Mouse (Mus musculus): ENCODE measurements around the gene Csrp1. TPM values are rescaled to one million over a fixed set of nuclear protein-coding genes. Genes with fewer than 3 reads are reported as not detected.

Csrp1 gene
- 43.2 and 52.1 TPM in 2 replicates for total RNA-seq (2021)
- long read RNA-seq, transcript Csrp1-201 (6 exons, 1,823 nt), result major isoform, 39 of 47 reads
- long read RNA-seq, partial matches to known transcripts, result 2 of 47 reads
- long read RNA-seq, other reads (novel, unspliced or antisense), result 6 of 47 reads

GRCm38 (mm10) chr1:135719983-135720382 lies at the start of gene Csrp1:
Gene Csrp1, plus strand, starts transcription at chr1:135720061.
- DNase-seq, result no peak

GRCm38 (mm10) chr1:135670397-135671130 lies 49.3 kb upstream of the Csrp1 start:
- peak; percentile 82 for DNase-seq

GRCm38 (mm10) chr1:135671406-135671805 lies 48.5 kb upstream of the Csrp1 start:
- DNase-seq, result no peak

GRCm38 (mm10) chr1:135671956-135672355 lies 47.9 kb upstream of the Csrp1 start:
- DNase-seq, result no peak

- no peak for DNase-seq
These were observed 47.5 kb upstream of the Csrp1 start for GRCm38 (mm10) chr1:135672374-135672773.

GRCm38 (mm10) chr1:135673423-135673822 lies 46.4 kb upstream of the Csrp1 start:
- no peak for DNase-seq

- DNase-seq, result no peak
These were observed 44.3 kb upstream of the Csrp1 start for GRCm38 (mm10) chr1:135675449-135676129.

GRCm38 (mm10) chr1:135676247-135676646 lies 43.6 kb upstream of the Csrp1 start:
- DNase-seq, result no peak

GRCm38 (mm10) chr1:135676938-135677682 lies 42.8 kb upstream of the Csrp1 start:
- no peak for DNase-seq

GRCm38 (mm10) chr1:135678145-135678544 lies 41.7 kb upstream of the Csrp1 start:
- no peak for DNase-seq

GRCm38 (mm10) chr1:135680716-135681115 lies 39.1 kb upstream of the Csrp1 start:
- no peak for DNase-seq

GRCm38 (mm10) chr1:135681122-135681521 lies 38.7 kb upstream of the Csrp1 start:
- no peak for DNase-seq

- DNase-seq, result no peak
These were observed 35.0 kb upstream of the Csrp1 start for GRCm38 (mm10) chr1:135684895-135685294.

- DNase-seq, result no peak
These were observed 34.5 kb upstream of the Csrp1 start for GRCm38 (mm10) chr1:135685316-135685715.

- peak; percentile 57 for DNase-seq
These were observed 32.9 kb upstream of the Csrp1 start for GRCm38 (mm10) chr1:135686792-135687510.

GRCm38 (mm10) chr1:135687771-135688492 lies 31.9 kb upstream of the Csrp1 start:
- DNase-seq, result peak; percentile 88

GRCm38 (mm10) chr1:135688686-135689085 lies 31.2 kb upstream of the Csrp1 start:
- DNase-seq, result no peak

GRCm38 (mm10) chr1:135690784-135691416 lies 29.0 kb upstream of the Csrp1 start:
- DNase-seq, result no peak

- DNase-seq, result no peak
These were observed 28.4 kb upstream of the Csrp1 start for GRCm38 (mm10) chr1:135691417-135691815.

- DNase-seq, result no peak
These were observed 25.7 kb upstream of the Csrp1 start for GRCm38 (mm10) chr1:135694181-135694580.

GRCm38 (mm10) chr1:135697462-135697861 lies 22.4 kb upstream of the Csrp1 start:
- DNase-seq, result no peak

All from adrenal gland, postnatal 25 days (tissue).